7 mouse cellular contexts compared by ENCODE assay signal in the genomic region with DNA sequence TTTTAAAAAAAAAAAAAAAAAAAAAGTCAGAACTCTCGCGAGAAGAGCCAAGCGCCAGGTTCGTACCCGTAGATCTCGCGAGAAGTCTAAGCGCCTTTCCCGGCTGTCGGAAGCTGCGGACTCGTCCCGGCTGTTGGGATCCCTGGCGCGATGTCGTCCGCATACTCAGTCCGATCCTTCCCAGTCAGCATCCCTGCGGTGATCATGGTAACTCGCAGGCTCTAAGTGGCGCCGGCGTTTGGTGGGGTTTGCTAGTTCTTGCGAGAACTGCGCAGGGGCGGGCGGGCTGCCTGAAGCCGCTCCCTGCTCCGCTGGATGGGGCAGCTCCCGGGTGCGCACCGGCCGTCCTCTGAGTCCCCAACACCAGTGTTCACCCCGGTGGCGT. TPM values are rescaled to one million over a fixed set of nuclear protein-coding genes. Genes with fewer than 3 reads are reported as not detected.
A peak's percentile ranks its signal among the peaks of the same experiment; 100 is the strongest.
DNase-seq lines count a peak whose midpoint lies in the region; ATAC-seq lines count a peak whose summit lies in the region.

A gene (plus strand): TSS at position 71 of the 385 bp plus-strand sequence.

- no peaks in the 10 kb centered on the region for H3K27me3 ChIP-seq in embryonic facial prominence, embryonic 12.5 days
- no peaks in the 10 kb centered on the region for H3K27me3 ChIP-seq in limb, embryonic 11.5 days (ENCODE audit: control insufficient read depth, insufficient read depth, low read length)
- no peaks in the 10 kb centered on the region for H3K27me3 ChIP-seq in midbrain, embryonic 14.5 days (ENCODE audit: control insufficient read depth, insufficient read depth, low read length)

- H3K9ac ChIP-seq in embryonic facial prominence, embryonic 12.5 days = peak within 1 kb of the TSS; percentile 66
- H3K9ac ChIP-seq in limb, embryonic 11.5 days (ENCODE audit: low read length) = peak within 1 kb of the TSS; percentile 64
- peak within 1 kb of the TSS; percentile 87 for H3K9ac ChIP-seq in midbrain, embryonic 14.5 days (replicated peaks; ENCODE audit: low read length)

- peak within 1 kb of the TSS; percentile 55 for H3K4me3 ChIP-seq in embryonic facial prominence, embryonic 12.5 days
- peak within 1 kb of the TSS; percentile 50 for H3K4me3 ChIP-seq in limb, embryonic 11.5 days (ENCODE audit: low read depth, low read length)
- H3K4me3 ChIP-seq in midbrain, embryonic 14.5 days (replicated peaks; ENCODE audit: low read depth, low read length) = peak within 1 kb of the TSS; percentile 69

- peak; percentile 75 for DNase-seq in adrenal gland, postnatal 25 days
- DNase-seq in heart, adult 11 months = peak; percentile 98
- DNase-seq in kidney, adult 18-20 months = peak; percentile 88
- peak; percentile 85 for DNase-seq in limb, embryonic 11.5 days (ENCODE audit: low spot score)
- DNase-seq in midbrain, embryonic 14.5 days = peak; percentile 94
- peak; percentile 55 to 72 for DNase-seq in spleen, adult 18-20 months

- no peaks in the 10 kb centered on the region for H3K9me3 ChIP-seq in embryonic facial prominence, embryonic 12.5 days
- no peaks in the 10 kb centered on the region for H3K9me3 ChIP-seq in limb, embryonic 11.5 days (ENCODE audit: control insufficient read depth, low read length)
- no peaks in the 10 kb centered on the region for H3K9me3 ChIP-seq in midbrain, embryonic 14.5 days (ENCODE audit: control insufficient read depth, low read length)

- peaks cover 8% of the 10 kb centered on the region for H3K4me1 ChIP-seq in embryonic facial prominence, embryonic 12.5 days
- no peaks in the 10 kb centered on the region for H3K4me1 ChIP-seq in limb, embryonic 11.5 days (ENCODE audit: control insufficient read depth, insufficient read depth, low read length)
- H3K4me1 ChIP-seq in midbrain, embryonic 14.5 days (ENCODE audit: control insufficient read depth, insufficient read depth, low read length) = peaks cover 12% of the 10 kb centered on the region

- ATAC-seq in embryonic facial prominence, embryonic 12.5 days (ENCODE audit: insufficient number of reproducible peaks, insufficient read depth, low FRiP score, low TSS enrichment) = peak; percentile 91
- peak; percentile 86; the same call in 1 of the 2 replicates for ATAC-seq in limb, embryonic 11.5 days (ENCODE audit: insufficient number of reproducible peaks, low FRiP score, low TSS enrichment, low read depth)
- peak; percentile 93 for ATAC-seq in midbrain, embryonic 14.5 days (ENCODE audit: low FRiP score, low TSS enrichment)

- WGBS in embryonic facial prominence, embryonic 12.5 days = under 1% methylated on average over 35 of the region's 35 CpGs
- WGBS in limb, embryonic 11.5 days = under 1% methylated on average over 35 of the region's 35 CpGs
- WGBS in midbrain, embryonic 14.5 days = under 1% methylated on average over 35 of the region's 35 CpGs

- peak within 1 kb of the TSS; percentile 72 for H3K4me2 ChIP-seq in embryonic facial prominence, embryonic 12.5 days (replicated peaks)
- peak within 1 kb of the TSS; percentile 80 for H3K4me2 ChIP-seq in limb, embryonic 11.5 days (ENCODE audit: low read depth, severe bottlenecking)
- peak within 1 kb of the TSS; percentile 72 for H3K4me2 ChIP-seq in midbrain, embryonic 14.5 days (ENCODE audit: low read length)

- peaks cover 20% of the 10 kb centered on the region for H3K36me3 ChIP-seq in embryonic facial prominence, embryonic 12.5 days
- no peaks in the 10 kb centered on the region for H3K36me3 ChIP-seq in limb, embryonic 11.5 days (ENCODE audit: control insufficient read depth, insufficient read depth, low read length)
- H3K36me3 ChIP-seq in midbrain, embryonic 14.5 days (ENCODE audit: control insufficient read depth, insufficient read depth, low read length) = peaks cover 17% of the 10 kb centered on the region

- H3K27ac ChIP-seq in embryonic facial prominence, embryonic 12.5 days = peak within 1 kb of the TSS; percentile 81
- H3K27ac ChIP-seq in limb, embryonic 11.5 days (replicated peaks; ENCODE audit: low read depth, low read length) = no peak within 1 kb of the TSS
- peak within 1 kb of the TSS; percentile 90 for H3K27ac ChIP-seq in midbrain, embryonic 14.5 days (replicated peaks; ENCODE audit: low read depth, low read length)

RNA-seq across cellular contexts. Expression of the gene that starts here (rescaled TPM):
- total RNA-seq in adrenal gland, postnatal 25 days (2021) = 23.6 and 24.4 TPM in 2 replicates
- polyA plus RNA-seq in embryonic facial prominence, embryonic 12.5 days (2016; fragmentation: Nextera tagmentation; extraction: Ambion mirVana) = 30.6 and 31.3 TPM in 2 replicates
- polyA plus RNA-seq in limb, embryonic 11.5 days (2014; fragmentation: Nextera tagmentation; extraction: Ambion mirVana) = 25.8 and 27.0 TPM in 2 replicates
- 31.2 and 34.9 TPM in 2 replicates for polyA plus RNA-seq in midbrain, embryonic 14.5 days (2014; fragmentation: Nextera tagmentation; extraction: Ambion mirVana)
